Mouse (Mus musculus): ENCODE data around the gene Unc119b.

GRCm38 (mm10) chr5:115183482-115183881, 48.7 kb upstream of the Unc119b start:
- TF ChIP-seq CTCF (IDR thresholded peaks at IDR 0.05; ENCODE audit: low read depth), result no peak
- TF ChIP-seq EP300 (IDR thresholded peaks at IDR 0.05; ENCODE audit: low read depth), result no peak

Data from liver, postnatal 0 days (tissue).